Mouse (Mus musculus) thymus, postnatal 14 days (tissue): ENCODE results near the gene Krt34.

ENCODE experiments used
- DNase-seq: peaks from one replicate; pipeline ENCODE4 v3.0.0; 2021

The Krt34 gene

DNA sequence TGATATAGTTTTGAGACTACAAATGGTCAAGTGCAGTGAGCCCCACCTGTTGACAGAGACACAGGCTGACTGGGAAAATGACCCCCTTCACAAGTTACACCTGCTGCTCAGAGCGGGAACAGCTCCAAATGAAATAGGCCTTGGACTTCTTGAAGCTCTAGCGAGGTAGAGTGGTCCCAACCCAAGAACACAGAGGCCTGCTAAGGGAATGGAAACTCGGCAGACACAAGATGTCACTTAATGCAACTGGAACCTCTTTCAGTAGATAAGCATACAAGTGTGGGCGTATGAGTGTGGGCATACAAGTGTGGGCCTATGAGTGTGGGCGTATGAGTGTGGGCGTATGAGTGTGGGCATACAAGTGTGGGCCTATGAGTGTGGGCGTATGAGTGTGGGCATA lies 42.3 kb downstream of the Krt34 start:
- no peak for DNase-seq

DNA sequence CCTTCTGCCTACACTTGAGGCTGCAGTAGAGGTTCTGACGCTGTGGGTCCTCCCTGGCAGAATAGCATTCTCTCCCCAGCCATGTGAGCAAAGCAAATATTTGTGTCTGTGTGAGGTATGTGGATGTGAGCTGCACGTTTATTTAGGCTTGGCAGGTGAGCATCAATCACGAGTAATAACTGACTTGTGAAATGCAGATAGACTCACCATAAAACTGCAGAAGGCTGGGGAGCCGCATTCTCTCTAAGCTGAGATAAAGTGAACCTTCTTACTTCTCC lies 47.0 kb downstream of the Krt34 start:
- no peak for DNase-seq

DNA sequence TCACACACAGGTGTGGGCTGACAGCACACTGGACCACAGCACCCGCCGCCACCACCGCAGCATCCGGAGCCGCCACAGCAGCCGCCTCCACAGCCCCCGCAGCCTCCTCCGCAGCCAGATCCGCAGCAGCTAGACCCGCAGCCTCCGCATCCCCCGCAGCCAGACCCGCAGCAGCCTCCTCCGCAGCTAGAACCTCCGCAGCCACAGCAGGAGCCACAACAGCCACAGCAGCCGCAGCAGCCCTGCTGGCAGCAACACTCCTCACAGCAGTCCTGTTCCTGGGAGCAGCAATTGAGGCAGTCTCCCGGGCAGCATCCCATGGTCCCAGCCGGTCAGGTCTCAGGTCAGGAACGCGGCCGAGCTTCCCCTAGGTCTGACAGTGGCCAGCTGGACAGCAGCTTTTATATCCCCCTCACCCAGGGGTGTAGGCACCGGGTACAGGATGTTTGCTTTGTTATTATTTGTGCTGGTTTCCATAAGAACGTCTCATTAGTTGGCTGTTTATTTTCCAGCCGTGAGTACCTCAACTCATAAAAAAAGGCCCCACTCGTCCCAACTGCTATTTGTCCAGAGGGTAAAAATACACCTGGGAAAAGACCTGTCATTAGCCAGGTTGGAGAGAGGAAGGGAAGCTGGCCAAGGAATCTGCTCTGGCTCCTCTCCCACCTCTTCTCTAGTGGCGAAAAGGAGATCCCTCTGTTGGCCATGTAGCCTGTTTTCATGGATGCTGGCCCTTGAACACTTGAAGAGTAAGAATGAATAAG lies 47.6 kb downstream of the Krt34 start, which contains the start of gene Krtap17-1:
Krtap17-1 (minus strand) TSS at position 375 of the 764 bp plus-strand sequence.
- DNase-seq = no peak

DNA sequence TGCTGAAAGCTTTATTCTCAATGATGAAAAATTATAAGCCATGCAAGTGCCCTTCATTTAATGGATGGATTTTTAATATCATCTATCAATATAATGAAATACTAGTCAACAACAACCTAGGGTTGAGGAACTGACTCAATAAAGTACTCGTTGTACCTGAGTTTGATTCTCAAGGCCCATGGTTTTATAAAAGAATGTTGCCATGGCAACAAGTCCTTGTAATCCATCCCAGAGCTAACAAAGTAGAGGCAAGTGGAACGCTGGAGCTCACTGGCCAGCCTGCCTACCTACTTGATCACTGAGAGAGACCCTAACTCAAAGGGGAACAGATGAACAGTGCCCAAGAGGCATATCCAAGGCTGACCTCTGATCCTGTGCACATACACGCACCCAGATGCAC lies 50.8 kb downstream of the Krt34 start:
- DNase-seq = no peak

DNA sequence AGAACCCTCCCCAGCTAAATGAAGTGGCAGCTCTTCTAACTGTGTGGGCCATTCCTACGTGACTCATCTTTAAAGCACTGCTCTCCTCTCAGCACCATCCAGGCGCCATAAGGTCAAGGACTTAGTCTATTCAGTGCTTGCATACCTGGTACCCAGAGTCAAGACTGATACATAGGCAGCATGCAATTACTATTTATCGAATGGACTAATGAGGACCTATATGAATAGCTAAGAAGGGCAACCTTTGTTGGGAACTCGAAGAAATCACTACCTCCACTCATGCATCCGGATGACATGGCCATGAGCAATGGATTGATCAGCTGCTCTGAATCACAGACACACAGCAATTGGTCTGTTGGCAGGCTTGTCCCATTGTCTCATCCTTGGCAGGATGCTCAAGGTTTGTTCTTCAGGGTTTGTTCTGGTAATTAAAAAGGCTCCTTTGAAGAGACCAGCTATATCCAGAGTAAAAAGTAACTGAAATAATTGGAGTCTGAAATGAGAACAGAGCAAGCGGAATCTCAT lies 51.4 kb downstream of the Krt34 start:
- DNase-seq = no peak

DNA sequence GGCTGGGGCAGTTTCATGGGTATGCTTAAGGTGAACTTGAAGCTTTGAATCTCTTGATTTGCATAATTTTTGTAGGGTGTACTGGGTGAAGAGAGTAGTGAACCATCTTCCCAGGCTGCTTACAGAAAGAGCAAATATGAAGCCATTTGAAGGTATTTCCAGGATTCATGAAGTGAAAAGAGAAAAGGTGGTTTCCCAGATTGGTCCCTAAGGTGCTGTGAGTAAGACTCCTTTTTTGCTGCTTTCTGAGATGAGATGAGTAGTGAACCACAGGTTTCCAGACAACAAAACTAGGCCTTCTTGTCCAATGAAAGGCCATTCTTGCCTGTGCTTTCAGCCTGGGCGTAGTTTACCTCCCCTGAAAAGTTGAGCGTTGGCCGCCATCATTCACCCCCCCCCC lies 52.8 kb downstream of the Krt34 start:
- no peak for DNase-seq
